Mouse (Mus musculus) retina, adult 2 months (tissue): Measurements from ENCODE around the gene Axin1.
"Not testable (repeated sequence)": the region's sequence is repeated elsewhere in the genome, so short reads cannot be mapped to it uniquely, and the experiment has no call there.

Source experiments
- DNase-seq: peaks from one replicate; pipeline ENCODE4 v3.0.0-alpha.2; 2012; ENCODE audit warnings: low read depth, low spot score

The Axin1 gene

DNA sequence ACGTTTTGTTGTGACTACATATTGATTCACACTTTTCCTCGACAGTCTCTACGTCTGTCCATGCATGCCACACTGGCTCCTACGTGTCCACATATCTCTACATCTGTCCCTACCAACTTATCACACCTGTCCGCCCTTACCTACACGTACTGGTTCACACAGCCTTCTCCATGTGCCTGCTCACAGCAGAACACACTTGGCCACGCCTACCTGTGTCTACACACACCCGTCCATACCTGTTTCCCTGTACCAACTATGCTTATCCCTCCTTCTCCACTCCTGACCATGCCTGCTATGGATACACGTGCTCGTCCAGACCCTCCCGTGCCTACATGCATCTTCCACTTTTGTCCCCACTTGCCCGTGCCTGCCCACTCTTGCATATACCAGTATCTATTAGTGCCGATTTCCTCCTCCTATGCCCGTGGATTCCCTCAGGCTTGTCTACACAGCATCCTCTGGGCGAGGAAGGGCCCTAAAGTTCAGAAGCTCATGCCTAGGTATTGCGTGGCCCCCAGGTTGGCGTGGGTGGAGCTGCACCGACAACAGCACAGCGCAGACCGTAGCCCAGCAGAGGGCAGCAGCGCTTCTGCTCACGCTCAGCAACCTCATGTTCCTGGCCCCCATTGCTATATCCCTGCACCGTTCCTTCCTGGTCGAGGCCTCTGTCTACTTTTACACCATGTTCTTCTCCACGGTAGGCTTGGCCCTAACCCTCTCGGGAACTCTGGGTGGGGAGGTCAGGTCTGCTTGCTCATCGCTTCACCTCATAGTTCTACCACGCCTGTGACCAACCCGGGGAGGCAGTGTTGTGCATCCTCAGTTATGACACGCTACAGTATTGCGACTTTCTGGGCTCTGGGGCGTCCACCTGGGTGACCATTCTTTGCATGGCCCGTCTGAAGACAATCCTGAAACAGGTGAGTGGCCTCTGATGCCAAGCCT lies 18.4 kb upstream of the Axin1 start:
- no peak for DNase-seq

DNA sequence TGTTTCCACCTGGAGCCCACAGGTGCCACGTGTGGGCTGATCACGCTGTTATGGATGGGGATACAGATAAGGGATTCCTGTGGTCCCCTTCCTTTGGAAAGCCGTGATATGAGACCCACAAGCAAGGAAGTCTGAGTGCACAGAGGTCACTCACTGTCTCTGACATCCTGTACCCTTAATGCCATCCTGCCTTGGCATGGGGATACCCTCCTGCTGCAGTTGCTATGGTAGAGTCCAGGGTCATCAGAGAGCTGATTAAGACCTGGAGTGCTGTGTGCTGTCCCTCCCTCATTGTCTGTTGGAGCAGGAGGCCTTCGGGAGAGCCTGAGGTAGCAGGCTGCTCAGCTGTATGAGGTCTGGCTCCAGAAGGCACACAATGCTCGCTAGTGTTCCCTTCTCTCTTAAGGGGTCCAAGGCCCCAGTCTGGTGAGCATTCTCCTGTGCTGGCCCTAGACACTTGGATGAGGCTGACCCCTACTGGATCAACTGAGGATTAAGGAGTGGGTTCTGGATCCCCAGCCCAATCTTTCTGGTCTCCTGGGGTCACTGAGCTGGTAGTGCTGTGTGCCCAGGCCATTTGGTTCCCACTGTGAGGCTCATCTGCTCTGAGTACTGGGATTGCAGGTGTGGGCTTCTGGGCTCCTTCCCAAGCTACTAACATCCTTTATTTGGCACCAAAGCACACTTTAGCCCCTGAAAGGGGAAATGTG lies 15.9 kb upstream of the Axin1 start:
- DNase-seq = no peak

DNA sequence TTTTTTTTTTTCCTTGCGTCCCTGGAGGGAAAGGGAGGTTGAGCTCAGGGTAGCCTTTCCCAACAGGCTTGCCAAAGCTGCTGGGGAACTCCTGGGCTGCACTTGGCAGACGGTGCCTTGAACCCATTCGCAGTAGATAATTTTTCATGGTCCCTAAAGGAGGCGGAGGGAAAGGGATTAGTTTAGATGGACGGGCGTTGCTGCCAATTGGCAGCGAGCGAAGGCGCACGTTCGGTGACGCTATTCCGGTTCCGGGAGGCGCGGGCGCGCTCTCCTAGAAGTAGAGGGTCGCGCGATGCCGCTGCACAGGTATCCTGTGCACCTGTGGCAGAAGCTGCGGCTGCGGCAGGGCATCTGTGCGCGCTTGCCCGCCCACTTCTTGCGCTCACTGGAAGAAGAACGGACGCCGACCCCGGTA lies 15.2 kb upstream of the Axin1 start, which contains the start of gene Mrpl28:
TSS of gene Mrpl28 (plus strand) at position 234 of the 418 bp plus-strand sequence.
- peak; percentile 97 for DNase-seq

DNA sequence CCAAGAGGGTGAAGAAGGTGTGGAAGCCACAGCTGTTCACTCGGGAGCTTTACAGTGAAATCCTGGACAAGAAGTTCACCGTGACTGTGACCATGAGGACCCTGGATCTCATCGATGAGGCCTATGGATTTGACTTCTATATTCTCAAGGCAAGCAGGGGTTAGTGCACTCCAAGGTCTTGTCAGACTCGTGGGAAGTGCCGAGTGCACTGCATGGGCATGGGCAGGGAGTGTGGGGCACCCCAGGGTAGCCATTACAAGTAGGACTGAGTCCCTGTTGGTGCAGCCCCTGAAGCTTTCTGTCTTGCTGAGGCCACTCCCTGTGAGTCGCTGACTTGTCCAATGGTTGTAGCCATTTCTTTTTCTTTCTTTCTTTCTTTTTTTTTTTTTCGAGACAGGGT lies 13.9 kb upstream of the Axin1 start:
- DNase-seq = no peak

DNA sequence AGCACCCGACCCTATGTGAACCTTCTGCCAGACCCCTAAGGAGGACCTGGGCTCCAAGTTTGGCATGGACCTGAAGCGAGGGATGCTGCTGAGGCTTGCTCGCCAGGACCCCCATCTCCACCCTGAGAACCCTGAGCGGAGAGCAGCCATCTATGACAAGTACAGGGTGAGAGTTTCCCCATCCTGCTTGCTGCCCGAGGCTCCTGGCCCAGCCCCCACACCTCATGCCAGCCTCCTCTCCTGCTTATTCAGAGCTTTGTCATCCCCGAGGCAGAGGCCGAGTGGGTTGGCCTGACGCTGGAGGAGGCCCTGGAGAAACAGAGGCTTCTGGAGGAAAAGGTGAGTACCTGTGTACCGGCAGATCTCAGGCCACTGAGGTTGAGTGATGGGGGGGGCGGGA lies 13.3 kb upstream of the Axin1 start:
- DNase-seq = no peak

DNA sequence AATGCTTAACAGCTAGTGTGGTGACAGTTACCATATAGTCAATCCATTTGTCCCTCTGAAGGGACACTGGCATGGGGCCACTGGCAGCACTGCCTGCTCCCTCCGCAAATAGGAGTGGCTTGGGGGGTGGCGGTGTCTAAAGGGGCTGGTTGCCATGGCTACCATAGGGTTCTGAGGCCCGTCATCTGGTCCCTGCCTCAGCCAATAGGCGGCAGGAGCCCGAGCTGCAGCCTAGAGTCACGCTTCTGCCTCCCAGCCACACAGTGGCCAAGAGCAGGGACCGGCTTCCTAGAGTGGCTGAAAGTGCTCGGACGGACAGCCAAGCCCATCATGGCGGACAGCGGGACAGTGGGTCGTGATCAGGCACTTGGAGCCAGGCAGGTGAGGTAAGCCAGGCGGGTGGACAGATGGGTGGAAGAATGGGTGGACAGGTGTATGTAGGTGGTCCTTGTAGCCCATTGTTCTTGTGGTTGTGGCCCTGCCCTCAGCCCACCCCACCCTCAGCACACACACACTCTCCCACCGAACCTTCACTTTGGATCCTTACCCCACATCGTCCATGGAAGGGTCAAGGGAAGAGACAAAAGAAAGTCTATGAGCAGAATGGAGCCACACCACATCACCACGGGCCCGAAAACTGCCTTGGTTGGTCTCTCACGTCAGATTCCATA lies 7.3 kb upstream of the Axin1 start:
- DNase-seq = no peak

DNA sequence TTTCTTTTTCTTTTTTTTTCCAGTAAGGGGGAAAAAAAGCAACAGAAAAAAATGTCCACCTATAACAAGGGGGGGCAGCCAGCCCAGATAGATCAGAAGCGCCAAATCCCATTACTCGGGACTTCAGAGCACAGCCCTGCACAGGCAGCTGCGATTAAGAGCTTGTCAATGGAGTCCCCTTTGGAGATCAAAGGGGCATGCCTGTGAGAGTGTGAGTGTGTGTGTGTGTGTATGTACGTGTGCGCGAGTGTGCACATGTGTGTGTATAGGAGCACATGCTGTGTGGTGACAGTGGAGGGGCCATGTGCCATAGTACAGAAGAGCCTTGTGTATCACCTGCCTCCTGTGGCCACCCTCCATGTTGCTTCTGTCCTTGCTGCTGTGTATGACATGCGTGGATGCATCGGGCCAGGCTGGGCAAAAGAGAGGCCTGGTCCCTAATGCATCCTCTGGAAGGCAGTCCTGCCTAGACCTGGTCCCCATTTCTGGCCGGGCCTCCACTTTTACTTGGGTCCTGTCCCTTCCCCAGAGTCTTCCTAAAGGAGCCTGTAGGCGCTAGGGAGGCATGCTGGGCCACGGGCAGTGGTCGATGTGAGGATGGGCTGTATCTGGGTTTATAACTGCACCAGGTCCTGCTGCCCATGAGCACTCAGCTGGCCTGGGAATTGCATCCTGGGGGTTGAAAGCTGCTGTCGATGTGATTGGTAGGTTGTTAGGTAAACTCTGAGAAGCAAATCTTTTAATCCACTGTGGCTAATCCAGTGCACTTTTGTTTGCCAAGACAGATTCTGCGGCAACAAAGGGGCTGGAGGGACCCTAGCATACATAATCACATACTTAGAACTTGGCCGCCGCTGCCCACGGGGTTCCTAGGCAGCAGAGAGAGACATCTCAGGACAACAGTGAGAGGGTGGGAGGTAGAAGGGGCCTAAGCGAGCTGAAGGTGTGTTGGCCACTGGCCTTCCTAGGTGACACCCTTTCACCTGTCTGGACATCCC lies 6.3 kb upstream of the Axin1 start:
- DNase-seq = peak; percentile 45

DNA sequence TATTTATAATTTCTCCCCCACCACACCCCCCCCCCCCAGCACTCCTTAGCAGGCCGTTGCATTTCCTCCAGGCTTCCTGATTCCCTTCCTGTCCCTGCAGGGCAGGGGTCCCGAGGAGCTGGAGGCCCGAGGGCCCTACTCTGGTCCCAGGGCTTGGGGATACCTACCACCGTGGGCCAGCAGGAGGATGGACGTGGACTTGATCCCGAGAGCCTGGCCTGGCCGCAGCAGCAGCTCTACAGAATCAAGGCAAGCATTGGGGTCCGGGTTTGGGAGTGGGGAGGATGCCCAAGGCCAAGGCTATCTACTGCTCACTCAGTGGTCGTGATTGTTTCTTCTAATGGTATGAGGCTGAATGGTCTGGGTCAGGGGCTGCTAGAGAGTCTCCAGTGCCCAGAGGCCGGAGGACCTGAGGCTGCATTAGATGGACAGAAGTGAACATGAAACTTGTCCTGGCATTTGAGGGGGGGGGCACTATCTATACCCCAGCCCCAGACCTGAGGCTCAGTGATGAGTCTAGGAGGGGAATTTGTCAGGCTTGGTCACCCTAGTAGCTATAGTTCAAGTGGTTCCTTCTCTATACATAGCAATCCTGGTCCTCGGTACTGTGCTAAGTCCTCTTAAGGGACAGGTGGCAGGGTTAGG lies 1.3 kb upstream of the Axin1 start:
- DNase-seq = no peak

DNA sequence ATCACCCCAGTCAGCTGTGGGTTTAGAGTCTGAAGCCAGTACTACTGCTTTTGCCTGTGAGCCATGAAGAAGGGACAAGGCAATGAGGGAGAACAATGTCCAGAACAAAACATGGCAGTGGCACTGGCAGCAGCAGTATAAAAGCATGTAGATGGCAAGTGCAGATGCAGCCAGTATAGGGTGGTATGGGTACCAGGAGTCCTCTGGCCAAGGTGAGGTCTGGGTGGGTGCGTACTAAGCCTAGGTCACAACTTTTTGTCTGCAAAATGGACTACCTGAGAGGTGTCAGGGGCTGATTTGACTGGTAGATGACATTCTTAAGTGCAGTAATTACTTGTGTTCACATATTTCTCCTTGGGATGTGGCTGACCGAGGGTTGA lies 747 bp upstream of the Axin1 start:
- DNase-seq = no peak

DNA sequence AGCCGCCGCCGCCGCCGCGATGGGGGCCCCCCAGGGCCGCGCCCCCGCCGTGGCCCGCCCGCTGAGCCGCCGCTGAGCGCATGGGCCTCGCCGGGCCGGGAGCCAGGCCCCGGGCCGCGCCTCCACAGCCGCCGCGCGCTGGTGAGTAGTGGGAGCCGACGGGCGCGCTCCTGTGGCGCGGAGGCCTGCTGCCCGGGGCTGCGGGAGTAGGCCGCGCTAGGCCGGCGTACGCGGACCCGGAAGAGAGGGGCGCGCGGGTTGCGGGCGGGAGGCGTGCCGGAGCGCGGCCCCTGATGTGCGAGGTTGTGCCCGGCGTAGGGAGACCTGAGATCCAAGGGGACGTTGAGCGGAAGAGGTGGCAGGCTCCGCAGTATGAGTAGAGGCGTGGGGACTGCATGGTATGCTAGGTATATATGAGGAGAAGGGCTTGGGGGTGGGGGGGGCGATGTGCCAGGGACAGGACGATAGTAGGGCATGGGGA lies 453 bp downstream of the Axin1 start:
- DNase-seq = no peak

DNA sequence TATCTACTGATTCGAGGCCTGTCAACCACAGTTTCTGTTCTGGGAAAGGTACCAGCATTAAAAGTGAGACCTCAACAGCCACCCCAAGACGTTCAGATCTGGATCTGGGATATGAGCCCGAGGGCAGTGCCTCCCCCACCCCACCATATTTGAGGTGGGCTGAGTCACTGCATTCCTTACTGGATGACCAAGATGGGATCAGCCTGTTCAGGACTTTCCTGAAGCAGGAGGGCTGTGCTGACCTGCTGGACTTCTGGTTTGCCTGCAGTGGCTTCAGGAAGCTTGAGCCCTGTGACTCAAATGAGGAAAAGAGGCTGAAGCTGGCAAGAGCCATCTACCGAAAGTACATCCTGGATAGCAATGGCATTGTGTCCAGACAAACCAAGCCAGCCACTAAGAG lies 4.3 kb downstream of the Axin1 start:
- DNase-seq = no peak

DNA sequence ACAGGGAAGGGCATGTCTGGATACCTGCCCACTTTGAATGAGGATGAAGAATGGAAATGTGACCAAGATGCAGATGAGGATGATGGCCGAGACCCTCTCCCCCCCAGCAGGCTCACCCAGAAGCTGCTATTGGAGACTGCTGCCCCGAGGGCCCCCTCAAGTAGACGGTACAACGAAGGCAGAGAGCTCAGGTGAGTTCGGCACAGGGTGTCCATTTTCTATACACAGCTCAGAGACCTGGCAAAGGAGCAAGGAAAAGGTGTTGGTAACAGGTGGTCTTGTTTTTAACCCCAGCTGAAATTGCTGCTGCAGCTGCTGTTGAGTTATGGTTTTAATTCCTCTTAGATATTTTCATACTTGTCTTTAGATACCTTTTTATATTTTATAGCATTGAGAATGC lies 4.9 kb downstream of the Axin1 start:
- no peak for DNase-seq

DNA sequence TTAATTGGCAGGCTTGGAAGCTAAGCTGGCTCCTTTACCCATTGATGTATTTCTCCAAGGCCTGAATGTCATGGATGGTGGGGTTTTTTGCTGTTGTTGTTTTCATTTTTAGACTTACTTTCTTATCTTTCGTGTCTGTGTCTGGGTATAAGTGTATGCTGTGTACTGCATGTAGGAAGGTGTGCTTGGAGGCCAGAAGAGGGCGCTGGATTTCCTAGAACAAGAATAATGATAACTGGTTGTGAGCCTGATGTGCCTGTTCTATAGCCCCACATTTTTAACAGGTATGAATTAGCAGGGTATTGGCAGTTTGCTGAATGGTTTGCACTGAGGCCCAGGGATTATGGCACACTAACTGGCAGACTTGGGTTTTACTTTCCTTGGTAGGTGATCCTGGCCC lies 10.6 kb downstream of the Axin1 start:
- DNase-seq = no peak

DNA sequence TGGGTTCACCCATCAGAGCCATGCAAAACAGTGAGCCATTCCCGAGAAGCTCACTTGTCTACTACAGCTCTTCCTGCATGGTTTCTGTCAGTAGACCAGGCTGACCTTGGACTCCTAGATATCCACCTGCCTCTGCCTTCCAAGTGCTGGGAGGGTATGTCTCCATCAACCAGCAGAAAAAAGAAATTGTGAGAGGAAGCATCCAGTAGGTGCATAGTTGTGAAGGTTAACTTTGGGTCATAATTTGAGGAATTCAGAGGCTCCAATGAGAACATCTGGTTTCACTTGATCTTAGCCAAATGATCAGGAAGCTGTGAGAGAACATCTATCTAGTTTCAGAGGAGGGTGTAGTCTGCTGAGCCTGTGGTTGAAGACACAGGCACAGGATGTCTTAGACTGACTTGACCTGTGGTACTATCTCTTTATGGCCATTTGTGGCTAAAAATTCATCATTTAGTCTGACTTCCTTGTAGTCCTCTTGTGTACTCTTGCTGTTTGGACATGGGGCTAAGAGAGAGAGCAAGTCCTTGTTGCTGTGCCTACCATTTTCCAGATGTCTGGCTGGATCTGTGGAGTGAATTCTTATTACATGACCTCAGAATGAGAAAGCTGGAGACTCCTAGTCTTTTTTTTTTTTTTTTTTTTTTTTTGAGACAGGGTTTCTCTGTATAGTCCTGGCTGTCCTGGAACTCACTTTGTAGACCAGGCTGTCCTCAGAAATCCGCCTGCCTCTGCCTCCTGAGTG lies 13.6 kb downstream of the Axin1 start:
- no peak for DNase-seq

DNA sequence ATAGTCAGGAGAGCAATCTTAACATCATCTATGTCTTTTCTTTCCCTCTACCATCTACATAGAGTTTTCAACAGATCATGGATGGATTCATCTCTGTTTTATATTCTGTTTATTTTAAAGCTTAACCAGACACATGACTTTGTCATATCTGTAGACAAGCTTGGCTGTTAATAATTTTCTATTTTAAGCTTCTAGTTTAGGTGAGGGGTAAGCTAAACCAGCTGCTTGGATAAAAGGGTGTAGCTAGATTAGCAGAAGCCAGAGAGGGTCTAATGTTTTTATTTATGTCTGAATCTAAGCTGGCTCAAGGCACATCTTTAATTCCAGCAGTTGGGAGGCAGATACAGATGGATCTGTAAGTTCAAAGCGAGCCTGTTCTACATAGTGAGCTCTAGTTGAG lies 24.2 kb downstream of the Axin1 start:
- no peak for DNase-seq

DNA sequence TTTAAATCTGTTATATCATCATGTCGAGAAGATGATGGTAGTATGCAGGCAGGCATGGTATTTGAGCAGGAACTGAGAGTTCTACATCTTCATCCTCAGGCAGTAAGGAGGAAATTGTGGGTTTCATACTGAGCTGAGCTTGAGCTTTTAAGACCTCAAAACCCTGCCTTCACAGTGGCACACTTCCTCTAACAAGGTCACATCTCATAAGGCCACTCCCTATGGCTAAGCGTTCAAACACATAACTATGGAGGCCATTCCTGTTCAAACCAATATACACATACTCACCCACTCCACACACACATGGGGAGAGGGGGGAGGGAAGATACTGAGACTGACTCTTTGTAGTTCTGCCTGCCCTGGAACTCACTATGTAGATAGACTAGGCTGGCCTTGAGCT lies 29.6 kb downstream of the Axin1 start:
- no peak for DNase-seq

DNA sequence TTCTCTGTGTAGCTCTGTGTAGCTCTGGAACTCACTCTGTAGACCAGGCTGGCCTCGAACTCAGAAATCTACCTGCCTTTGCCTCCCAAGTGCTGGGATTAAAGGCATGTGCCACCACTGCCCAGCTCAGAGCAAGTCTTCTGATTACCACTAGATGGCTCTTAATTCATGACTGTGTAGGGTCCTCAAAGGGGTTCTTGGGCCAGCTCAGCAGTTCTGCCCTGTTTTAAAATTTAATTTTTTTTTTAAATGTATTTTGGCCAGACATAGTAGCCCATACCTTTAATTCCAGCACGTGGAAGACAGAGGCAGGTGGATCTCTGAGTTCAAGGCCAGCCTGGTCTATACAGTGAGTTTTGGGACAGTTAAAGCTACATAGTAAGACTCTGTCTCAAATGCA lies 36.8 kb downstream of the Axin1 start:
- DNase-seq = not testable (repeated sequence)

DNA sequence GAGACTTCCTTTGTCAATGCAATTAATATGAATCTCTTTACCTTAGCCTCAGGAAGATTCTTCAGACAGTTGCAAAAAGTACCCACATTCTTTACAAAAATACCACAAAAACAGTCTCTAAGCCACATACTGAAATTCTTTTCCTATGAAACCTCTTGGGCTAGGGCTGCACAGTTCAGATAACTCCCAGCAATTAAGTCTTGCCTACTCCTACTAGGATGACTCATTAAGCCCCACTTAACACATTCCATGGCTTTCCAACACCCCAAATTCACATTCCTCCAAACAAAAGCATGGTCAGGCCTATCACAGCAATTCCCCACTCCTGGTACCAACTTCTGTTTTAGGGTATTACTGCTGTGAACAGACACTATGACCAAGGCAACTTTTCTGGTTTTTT lies 40.1 kb downstream of the Axin1 start:
- no peak for DNase-seq

DNA sequence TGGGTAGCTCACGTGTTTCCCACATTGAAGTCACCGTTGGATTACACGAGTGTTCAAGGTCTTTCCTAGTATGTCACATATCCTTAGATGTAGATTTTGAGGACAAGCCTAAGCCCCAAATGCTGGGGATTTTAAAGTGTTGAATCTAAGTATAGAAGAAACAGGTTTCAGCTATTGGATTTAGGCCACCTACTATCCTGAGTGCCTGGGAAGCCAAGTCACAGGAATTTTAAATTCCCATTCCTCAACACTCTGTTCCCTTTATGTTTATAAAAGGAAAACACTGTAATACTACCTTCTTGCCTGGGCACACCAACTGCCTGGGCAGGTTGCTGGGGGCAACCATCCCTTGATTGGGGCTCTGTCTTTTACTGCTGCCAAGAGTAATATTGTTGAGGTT lies 42.7 kb downstream of the Axin1 start:
- DNase-seq = no peak

DNA sequence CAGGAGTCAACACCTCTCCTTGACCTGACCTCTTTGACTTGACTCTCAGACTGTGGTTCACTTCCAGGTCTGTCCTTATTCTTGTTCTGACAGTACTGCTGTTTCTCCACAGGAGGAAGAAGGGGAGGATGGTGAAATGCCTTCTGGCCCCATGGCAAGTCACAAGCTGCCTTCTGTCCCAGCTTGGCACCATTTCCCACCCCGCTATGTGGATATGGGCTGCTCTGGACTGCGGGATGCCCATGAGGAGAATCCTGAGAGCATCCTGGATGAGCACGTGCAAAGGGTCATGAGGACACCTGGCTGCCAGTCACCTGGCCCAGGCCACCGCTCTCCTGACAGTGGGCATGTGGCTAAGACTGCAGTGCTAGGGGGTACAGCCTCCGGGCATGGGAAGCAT lies 49.1 kb downstream of the Axin1 start:
- DNase-seq = no peak
